Mouse (Mus musculus) hematopoietic stem cell, adult 5-6 weeks (primary cell): Measurements from ENCODE around the gene Zc3hc1. TPM values are rescaled to one million over a fixed set of nuclear protein-coding genes. Genes with fewer than 3 reads are reported as not detected.
A peak's percentile ranks its signal among the peaks of the same experiment; 100 is the strongest.

Experiments used
- ATAC-seq, 2 experiments: fragments of 125-278 bp in 1 of 2; replicated peaks in 1 of 2; 2 replicates each; pipeline ENCODE4 v1.8.0; 2016 to 2017; ENCODE audit warnings: inconsistent platforms in 2 of 2, mild to moderate bottlenecking in 2 of 2, moderate number of reproducible peaks in 2 of 2, low read depth in 1 of 2, moderate TSS enrichment in 1 of 2; ENCODE audit not compliant: low FRiP score in 2 of 2, poor library complexity in 2 of 2, severe bottlenecking in 2 of 2, insufficient read depth in 1 of 2, low TSS enrichment in 1 of 2
- total RNA-seq: library from RNA; stranded (forward); fragments of 172-1452, 232-1000 nt; gene quantifications from 2 replicates; pipeline ENCODE4 v1.2.3, GENCODE M21; 2017

Gene Zc3hc1
- total RNA-seq, 1 experiment from 2014 or later: 54.9 TPM

- ATAC-seq: peak in 1 of 2 experiments; percentile 58; a peak in 3 of 4 replicates
These were observed 44.1 kb downstream of the Zc3hc1 start for GRCm38 (mm10) chr6:30346737-30347136.

- ATAC-seq: no peak
These were observed 46.8 kb downstream of the Zc3hc1 start for GRCm38 (mm10) chr6:30344032-30344431.

GRCm38 (mm10) chr6:30340231-30340873 is 50.5 kb downstream of the Zc3hc1 start:
- ATAC-seq: no peak

GRCm38 (mm10) chr6:30336912-30337311 is 53.9 kb downstream of the Zc3hc1 start:
- ATAC-seq: peak; percentile 94 to 97

GRCm38 (mm10) chr6:30332262-30332661 is 58.6 kb downstream of the Zc3hc1 start:
- no peak for ATAC-seq

GRCm38 (mm10) chr6:30330706-30331105 is 60.1 kb downstream of the Zc3hc1 start:
- no peak for ATAC-seq

GRCm38 (mm10) chr6:30325932-30326501 is 64.8 kb downstream of the Zc3hc1 start:
- peak; percentile 96 to 98 for ATAC-seq

GRCm38 (mm10) chr6:30321002-30321401 is 69.8 kb downstream of the Zc3hc1 start:
- ATAC-seq: no peak

GRCm38 (mm10) chr6:30319216-30319615 is 71.6 kb downstream of the Zc3hc1 start:
- ATAC-seq: no peak

Other genes starting within 250 kb of the Zc3hc1 start
- 20.3 and 25.7 TPM in 2 replicates for gene Ube2h, start 86.5 kb downstream of the Zc3hc1 start, total RNA-seq
- gene Klhdc10, start 10.8 kb upstream of the Zc3hc1 start, total RNA-seq: 46.0 and 57.0 TPM in 2 replicates
- 35.0 and 56.3 TPM in 2 replicates for gene Tmem209, start 118.8 kb upstream of the Zc3hc1 start, total RNA-seq
- not detected in 2 replicates for gene Ssmem1, start 118.8 kb upstream of the Zc3hc1 start, total RNA-seq
- 0.20 and 1.2 TPM in 2 replicates for gene Cpa2, start 150.6 kb upstream of the Zc3hc1 start, total RNA-seq
- gene Cpa4, start 177.3 kb upstream of the Zc3hc1 start, total RNA-seq: not detected in 2 replicates
- not detected in 2 replicates for gene Cpa5, start 220.0 kb upstream of the Zc3hc1 start, total RNA-seq
- not detected in 2 replicates for gene Cpa1, start 248.2 kb upstream of the Zc3hc1 start, total RNA-seq